Mouse (Mus musculus) lung, embryonic 16.5 days (tissue): Measurements from ENCODE around the gene Klra4. TPM values are rescaled to one million over a fixed set of nuclear protein-coding genes. Genes with fewer than 3 reads are reported as not detected.

Experiments
- polyA plus RNA-seq: library from polyadenylated mRNA; unstranded; fragments of >200 nt; fragmentation: Nextera tagmentation; extraction: Ambion mirVana; gene quantifications from 2 replicates; pipeline ENCODE4 v1.2.1, GENCODE M21; 2015

Klra4 gene
- polyA plus RNA-seq, 1 experiment from 2014 or later = not detected

Other genes with a start within 250 kb of the Klra4 start
- not detected in 2 replicates for gene Gm17631, start 204.6 kb downstream of the Klra4 start, polyA plus RNA-seq
- not detected in 2 replicates for gene Klra17, start 190.6 kb downstream of the Klra4 start, polyA plus RNA-seq
- gene Klra5, start 149.6 kb downstream of the Klra4 start, polyA plus RNA-seq = not detected in 2 replicates
- not detected in 2 replicates for gene Klra6, start 40.3 kb downstream of the Klra4 start, polyA plus RNA-seq
- gene Klra8, start 62.6 kb upstream of the Klra4 start, polyA plus RNA-seq = not detected in 2 replicates
- gene Klra9, start 125.8 kb upstream of the Klra4 start, polyA plus RNA-seq = not detected in 2 replicates
- not detected in 2 replicates for gene Klra7, start 166.1 kb upstream of the Klra4 start, polyA plus RNA-seq
- gene Klra10, start 214.7 kb upstream of the Klra4 start, polyA plus RNA-seq = not detected in 2 replicates